Mouse (Mus musculus): ENCODE measurements around the gene Cd274. TPM values are rescaled to one million over a fixed set of nuclear protein-coding genes. Genes with fewer than 3 reads are reported as not detected.

The Cd274 gene
- polyA plus RNA-seq, 1 experiment, result 9.0 TPM

- no peak for TF ChIP-seq POLR2A (IDR thresholded peaks at IDR 0.05; ENCODE audit: borderline replicate concordance, extremely low read depth, low read depth, low read length)
- TF ChIP-seq CTCF (IDR thresholded peaks at IDR 0.05; ENCODE audit: insufficient read depth, low read length), result no peak
- no peaks in the 10 kb centered on the region for H3K4me1 ChIP-seq (ENCODE audit: control insufficient read depth, insufficient read depth, low read length)
- WGBS, result 65% methylated on average over 6 of the region's 6 CpGs
- DNase-seq, result no peak
- no peak overlapping the region for H3K4me3 ChIP-seq (replicated peaks; ENCODE audit: extremely low read depth, low read depth, low read length)
Measured at GRCm38 (mm10) chr19:29384994-29385393, 17.7 kb downstream of the Cd274 start.

GRCm38 (mm10) chr19:29385822-29386221, 18.6 kb downstream of the Cd274 start:
- WGBS, result 83% methylated on average over 4 of the region's 4 CpGs
- DNase-seq, result no peak
- Histone ChIP-seq H3K4me1 (ENCODE audit: control insufficient read depth, insufficient read depth, low read length) (no peaks in the 10 kb centered on the region), H3K4me3 (replicated peaks; ENCODE audit: extremely low read depth, low read depth, low read length) (no peak overlapping the region)
- no peak for TF ChIP-seq CTCF (IDR thresholded peaks at IDR 0.05; ENCODE audit: insufficient read depth, low read length)
- no peak for TF ChIP-seq POLR2A (IDR thresholded peaks at IDR 0.05; ENCODE audit: borderline replicate concordance, extremely low read depth, low read depth, low read length)

GRCm38 (mm10) chr19:29388818-29389217, 21.6 kb downstream of the Cd274 start:
- Histone ChIP-seq H3K4me3 (replicated peaks; ENCODE audit: extremely low read depth, low read depth, low read length) (no peak overlapping the region), H3K4me1 (ENCODE audit: control insufficient read depth, insufficient read depth, low read length) (no peaks in the 10 kb centered on the region)
- no peak for TF ChIP-seq CTCF (IDR thresholded peaks at IDR 0.05; ENCODE audit: insufficient read depth, low read length)
- TF ChIP-seq POLR2A (IDR thresholded peaks at IDR 0.05; ENCODE audit: borderline replicate concordance, extremely low read depth, low read depth, low read length), result no peak
- WGBS, result 88% methylated on average over 1 of the region's 1 CpGs
- no peak for DNase-seq

- Histone ChIP-seq H3K4me3 (replicated peaks; ENCODE audit: extremely low read depth, low read depth, low read length) (no peak overlapping the region), H3K4me1 (ENCODE audit: control insufficient read depth, insufficient read depth, low read length) (no peaks in the 10 kb centered on the region)
- TF ChIP-seq POLR2A (IDR thresholded peaks at IDR 0.05; ENCODE audit: borderline replicate concordance, extremely low read depth, low read depth, low read length) (no peak), CTCF (IDR thresholded peaks at IDR 0.05; ENCODE audit: insufficient read depth, low read length) (no peak)
- WGBS, result 70% methylated on average over 5 of the region's 5 CpGs
- DNase-seq, result no peak
Measured at GRCm38 (mm10) chr19:29390483-29390882, 23.2 kb downstream of the Cd274 start.

- no peak overlapping the region for H3K4me3 ChIP-seq (replicated peaks; ENCODE audit: extremely low read depth, low read depth, low read length)
- TF ChIP-seq CTCF (IDR thresholded peaks at IDR 0.05; ENCODE audit: insufficient read depth, low read length), result no peak
- no peak for TF ChIP-seq POLR2A (IDR thresholded peaks at IDR 0.05; ENCODE audit: borderline replicate concordance, extremely low read depth, low read depth, low read length)
- DNase-seq, result no peak
- H3K4me1 ChIP-seq (ENCODE audit: control insufficient read depth, insufficient read depth, low read length), result no peaks in the 10 kb centered on the region
- 43% methylated on average over 4 of the region's 4 CpGs for WGBS
Measured at GRCm38 (mm10) chr19:29391279-29391678, 24.0 kb downstream of the Cd274 start.

- no peak for DNase-seq
- TF ChIP-seq CTCF (IDR thresholded peaks at IDR 0.05; ENCODE audit: insufficient read depth, low read length) (no peak), POLR2A (IDR thresholded peaks at IDR 0.05; ENCODE audit: borderline replicate concordance, extremely low read depth, low read depth, low read length) (no peak)
- no peaks in the 10 kb centered on the region for H3K4me1 ChIP-seq (ENCODE audit: control insufficient read depth, insufficient read depth, low read length)
- no peak overlapping the region for H3K4me3 ChIP-seq (replicated peaks; ENCODE audit: extremely low read depth, low read depth, low read length)
- WGBS, result 62% methylated on average over 9 of the region's 9 CpGs
Measured at GRCm38 (mm10) chr19:29393333-29393732, 26.1 kb downstream of the Cd274 start.

GRCm38 (mm10) chr19:29394721-29395120, 27.5 kb downstream of the Cd274 start:
- H3K4me3 ChIP-seq (replicated peaks; ENCODE audit: extremely low read depth, low read depth, low read length), result no peak overlapping the region
- no peak for TF ChIP-seq POLR2A (IDR thresholded peaks at IDR 0.05; ENCODE audit: borderline replicate concordance, extremely low read depth, low read depth, low read length)
- no peak for TF ChIP-seq CTCF (IDR thresholded peaks at IDR 0.05; ENCODE audit: insufficient read depth, low read length)
- DNase-seq, result no peak
- 90% methylated on average over 2 of the region's 2 CpGs for WGBS
- no peaks in the 10 kb centered on the region for H3K4me1 ChIP-seq (ENCODE audit: control insufficient read depth, insufficient read depth, low read length)

- DNase-seq, result no peak
- H3K4me1 ChIP-seq (ENCODE audit: control insufficient read depth, insufficient read depth, low read length), result no peaks in the 10 kb centered on the region
- TF ChIP-seq CTCF (IDR thresholded peaks at IDR 0.05; ENCODE audit: insufficient read depth, low read length) (no peak), POLR2A (IDR thresholded peaks at IDR 0.05; ENCODE audit: borderline replicate concordance, extremely low read depth, low read depth, low read length) (no peak)
- WGBS, result 41% methylated on average over 1 of the region's 1 CpGs
- H3K4me3 ChIP-seq (replicated peaks; ENCODE audit: extremely low read depth, low read depth, low read length), result no peak overlapping the region
Measured at GRCm38 (mm10) chr19:29396353-29396752, 29.1 kb downstream of the Cd274 start.

- Histone ChIP-seq H3K4me3 (replicated peaks; ENCODE audit: extremely low read depth, low read depth, low read length) (no peak overlapping the region), H3K4me1 (ENCODE audit: control insufficient read depth, insufficient read depth, low read length) (no peaks in the 10 kb centered on the region)
- 90% methylated on average over 4 of the region's 4 CpGs for WGBS
- DNase-seq, result no peak
- no peak for TF ChIP-seq CTCF (IDR thresholded peaks at IDR 0.05; ENCODE audit: insufficient read depth, low read length)
- no peak for TF ChIP-seq POLR2A (IDR thresholded peaks at IDR 0.05; ENCODE audit: borderline replicate concordance, extremely low read depth, low read depth, low read length)
Measured at GRCm38 (mm10) chr19:29399786-29400185, 32.5 kb downstream of the Cd274 start.

GRCm38 (mm10) chr19:29400466-29400865, 33.2 kb downstream of the Cd274 start:
- DNase-seq, result no peak

More at GRCm38 (mm10) chr19:29400466-29400865, 33.2 kb downstream of the Cd274 start:
- Histone ChIP-seq H3K4me3 (replicated peaks; ENCODE audit: extremely low read depth, low read depth, low read length) (no peak overlapping the region), H3K4me1 (ENCODE audit: control insufficient read depth, insufficient read depth, low read length) (no peaks in the 10 kb centered on the region)
- TF ChIP-seq CTCF (IDR thresholded peaks at IDR 0.05; ENCODE audit: insufficient read depth, low read length) (no peak), POLR2A (IDR thresholded peaks at IDR 0.05; ENCODE audit: borderline replicate concordance, extremely low read depth, low read depth, low read length) (no peak)
- 68% methylated on average over 3 of the region's 3 CpGs for WGBS

Data from lung, adult 2 months (tissue).